Mouse (Mus musculus) lung, postnatal 25 days (tissue): ENCODE measurements at regions not wholly inside any gene's neighbourhood (a gene's known extent, or its start where the extent isn't known, plus 50 kb on each side); places are given as distances from the start of the nearest gene placed in this dataset.

Experiments used
- DNase-seq: peaks from one replicate; pipeline ENCODE4 v3.0.0; 2022; ENCODE audit warnings: low spot score

DNA sequence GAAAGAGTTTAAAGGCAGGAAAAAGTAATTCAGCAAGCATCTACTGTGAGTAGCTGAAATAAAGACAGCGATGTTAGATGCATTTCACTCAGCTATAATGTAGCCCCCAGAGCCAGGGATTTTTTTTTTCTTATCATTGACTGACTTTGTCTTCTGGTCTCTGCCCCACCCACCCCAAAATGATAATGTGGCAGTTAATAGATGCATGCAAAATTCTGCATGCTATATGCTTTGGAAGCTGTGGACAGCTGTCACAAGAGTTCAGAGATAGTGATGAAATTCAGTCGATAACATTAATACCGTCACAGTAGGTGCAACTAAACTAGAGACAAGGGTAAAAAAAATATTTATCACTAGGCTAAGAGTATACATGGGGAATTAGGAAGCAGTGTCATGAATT is 263.7 kb downstream of the Rpl36a-ps1 start:
- no peak for DNase-seq

DNA sequence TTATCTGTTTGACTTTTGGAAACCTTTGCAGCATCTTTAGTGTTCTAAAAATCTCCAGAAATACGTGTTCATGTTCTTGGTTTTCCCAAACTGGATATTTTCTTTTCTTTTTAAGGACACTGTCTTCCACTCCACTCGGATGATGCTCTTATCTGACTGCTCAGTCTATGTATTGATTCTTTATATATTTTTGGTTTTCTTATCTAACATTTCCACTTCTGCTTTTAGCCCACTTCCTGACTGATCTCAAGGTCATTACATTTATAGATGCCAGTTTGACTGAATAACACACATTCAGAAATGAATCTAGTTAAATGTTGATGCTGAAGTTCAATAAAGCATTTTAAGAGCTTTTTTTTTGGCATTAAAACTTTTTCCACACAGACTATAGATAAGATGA is 265.3 kb downstream of the Rpl36a-ps1 start:
- no peak for DNase-seq

DNA sequence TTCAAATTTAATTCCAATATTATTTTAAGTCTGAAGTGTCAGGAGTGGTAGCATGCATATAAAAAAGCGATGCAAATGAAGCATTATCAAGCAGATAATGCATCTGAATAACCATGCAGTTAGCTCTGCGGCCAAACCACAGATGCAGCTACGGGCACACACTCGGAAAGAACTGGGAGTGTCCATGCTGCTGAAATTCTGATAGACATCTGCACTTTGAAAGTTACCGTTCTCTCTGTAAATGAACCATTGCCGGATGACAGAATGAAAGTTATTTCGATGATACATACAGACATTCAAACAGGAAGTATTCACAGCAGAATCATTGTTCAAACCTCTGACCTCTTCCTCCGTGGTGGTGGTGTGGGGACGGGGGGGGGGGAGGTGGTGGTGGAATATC is 271.6 kb downstream of the Rpl36a-ps1 start:
- no peak for DNase-seq

DNA sequence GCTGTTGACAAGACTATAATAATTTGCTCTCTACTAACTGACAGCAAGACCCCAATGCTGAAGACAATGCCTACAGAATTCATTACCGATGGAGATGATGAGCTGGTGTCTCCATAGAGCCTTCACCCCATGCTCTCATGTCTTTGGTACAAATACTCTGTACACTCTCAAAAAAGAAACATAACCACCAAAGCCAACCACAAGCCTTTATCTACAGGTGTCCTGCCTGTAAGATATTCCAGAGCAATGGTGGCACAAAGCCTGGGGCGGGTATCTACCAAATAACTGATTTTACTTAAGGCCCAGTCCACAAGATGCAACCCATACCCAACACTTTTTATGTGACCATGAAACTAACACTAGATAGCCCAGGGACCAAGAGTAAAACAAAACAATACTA is 273.1 kb downstream of the Rpl36a-ps1 start:
- no peak for DNase-seq

DNA sequence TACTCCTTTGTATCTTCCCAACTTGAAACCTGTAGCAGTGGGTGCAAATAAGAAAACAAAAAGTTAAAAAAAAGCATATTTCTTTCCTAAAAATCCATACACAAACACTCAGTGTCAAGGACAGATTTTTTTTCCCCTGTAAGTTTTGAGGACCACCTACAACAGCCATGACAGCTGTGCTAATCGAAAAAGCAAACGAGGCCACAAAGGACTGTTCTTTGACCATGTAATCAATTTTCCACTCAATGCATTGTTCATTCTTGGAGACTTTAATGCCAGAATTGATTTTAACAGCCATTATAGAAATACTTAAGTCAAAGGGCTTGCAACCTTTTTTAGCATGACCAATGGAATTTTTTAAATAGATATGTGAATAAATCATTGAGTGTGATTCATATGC is 286.1 kb downstream of the Rpl36a-ps1 start:
- DNase-seq = no peak

DNA sequence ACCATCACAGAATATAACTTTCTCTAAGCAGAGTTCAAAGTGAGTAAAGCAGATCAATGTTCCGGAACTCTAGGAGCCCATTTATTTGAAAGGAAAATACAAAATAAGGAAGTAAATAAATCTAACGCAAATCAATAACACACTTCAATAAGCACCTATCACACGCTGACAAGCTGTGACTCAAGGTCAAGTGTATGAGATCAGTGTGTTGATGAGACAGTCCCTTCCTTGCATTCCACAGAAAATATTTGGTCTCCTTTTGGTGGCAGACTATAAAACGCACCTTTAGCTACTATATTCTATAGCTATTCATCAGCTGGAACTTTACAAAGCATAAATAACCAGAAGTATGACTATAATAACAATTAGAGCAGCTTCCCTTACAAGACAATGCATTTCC is 286.5 kb downstream of the Rpl36a-ps1 start:
- no peak for DNase-seq

DNA sequence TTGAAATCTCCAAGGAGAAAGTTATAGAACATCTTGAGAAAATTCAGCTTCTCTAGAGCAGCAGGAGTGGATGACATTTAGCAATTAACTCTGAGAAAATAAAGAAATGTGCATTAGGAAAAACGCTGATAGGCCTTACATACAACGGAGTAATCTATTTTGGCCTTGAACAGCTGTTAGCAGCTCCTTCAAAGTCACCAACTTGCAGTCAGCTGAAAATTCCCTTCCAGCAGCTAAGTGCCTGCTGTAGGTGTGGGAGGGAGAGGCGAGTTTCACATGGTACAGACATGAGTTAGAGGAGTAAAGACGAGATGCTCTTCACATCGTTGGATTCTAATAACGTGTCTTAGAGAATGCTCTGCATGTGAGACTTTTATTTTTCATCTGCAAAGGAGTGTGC is 290.8 kb downstream of the Rpl36a-ps1 start:
- no peak for DNase-seq

DNA sequence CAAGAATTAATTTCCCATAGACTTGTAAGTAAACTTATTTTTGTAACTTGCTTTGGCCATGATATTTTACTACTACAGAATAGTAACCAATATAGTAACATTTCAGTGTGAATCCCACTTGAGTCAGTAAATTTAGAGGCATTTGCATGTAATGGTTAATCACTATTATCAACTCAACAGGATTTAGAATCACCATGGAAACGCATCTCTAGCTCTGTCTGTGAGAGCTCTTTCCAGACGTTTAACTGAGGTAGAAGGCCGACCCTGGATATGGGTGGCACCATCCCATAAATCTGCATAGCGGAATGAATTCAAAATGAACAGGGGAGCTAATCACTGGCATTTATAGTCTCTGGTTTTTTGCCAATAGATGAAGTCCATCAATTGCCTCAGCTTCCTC is 337.6 kb downstream of the Rpl36a-ps1 start:
- DNase-seq = no peak

DNA sequence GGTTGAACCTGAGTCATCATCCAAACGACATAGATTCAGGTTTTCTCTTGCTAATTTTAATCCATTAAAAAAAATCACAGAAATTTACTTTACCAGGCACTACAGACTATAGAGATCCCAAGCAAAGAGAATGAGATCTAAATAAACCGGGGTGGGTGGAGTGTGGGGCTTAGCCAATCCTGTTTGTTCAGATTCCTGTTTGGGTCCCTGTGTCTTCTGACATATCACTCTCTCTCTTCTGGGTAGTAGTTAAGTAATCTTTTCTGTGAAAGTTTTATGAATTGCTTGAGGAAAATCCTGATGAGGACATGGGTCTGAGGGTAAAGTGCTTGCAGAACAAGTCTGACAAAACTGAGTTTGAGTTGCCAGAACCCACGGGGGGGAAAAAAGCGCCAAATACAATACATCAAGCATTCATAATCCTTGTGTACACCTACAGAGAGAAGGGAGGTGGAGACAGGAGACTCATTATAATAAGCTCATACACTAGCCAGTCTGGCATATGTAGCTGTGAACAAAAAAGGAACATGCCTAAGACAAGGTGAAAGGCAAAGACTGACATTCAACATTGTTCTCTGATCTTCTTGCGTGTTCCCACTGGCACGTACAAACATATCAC is 339.8 kb downstream of the Rpl36a-ps1 start:
- no peak for DNase-seq

DNA sequence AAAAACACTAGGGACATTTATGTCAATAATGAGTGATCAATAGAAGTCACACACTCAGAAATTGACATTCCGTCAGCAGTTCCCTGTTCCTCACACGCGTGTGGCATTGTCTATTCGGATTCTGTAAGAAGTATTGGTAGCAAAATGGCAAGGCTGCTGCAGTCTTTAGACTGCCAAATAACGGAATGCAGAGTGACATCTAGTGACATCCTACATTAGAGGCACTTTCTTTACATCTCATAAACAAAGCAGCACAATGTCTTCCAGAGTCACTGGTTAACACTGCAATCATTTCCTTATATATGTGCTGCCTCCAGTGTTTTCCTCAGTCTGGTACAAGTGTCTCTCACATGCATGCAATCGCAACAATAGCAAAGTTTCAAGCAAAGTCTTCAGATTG is 342.9 kb downstream of the Rpl36a-ps1 start:
- DNase-seq = no peak

DNA sequence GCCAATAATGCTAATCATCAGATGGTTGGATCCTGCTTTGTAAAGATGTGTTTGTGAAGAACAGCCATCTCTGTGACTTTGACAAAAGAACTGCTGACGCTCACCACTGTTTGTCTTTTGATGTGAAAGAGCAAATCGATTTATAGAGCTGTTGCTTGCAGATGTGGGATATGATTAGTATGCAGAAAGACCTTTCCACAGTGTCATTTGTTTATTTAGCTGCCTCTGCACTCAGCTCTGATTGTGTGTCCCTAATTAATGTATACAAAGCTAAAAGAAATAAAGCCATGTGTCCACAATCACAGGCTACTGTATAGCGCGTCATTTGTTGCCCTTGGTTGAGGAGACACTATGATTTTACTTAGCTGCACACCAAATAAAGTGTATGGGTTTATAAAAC is 343.6 kb downstream of the Rpl36a-ps1 start:
- DNase-seq = no peak

DNA sequence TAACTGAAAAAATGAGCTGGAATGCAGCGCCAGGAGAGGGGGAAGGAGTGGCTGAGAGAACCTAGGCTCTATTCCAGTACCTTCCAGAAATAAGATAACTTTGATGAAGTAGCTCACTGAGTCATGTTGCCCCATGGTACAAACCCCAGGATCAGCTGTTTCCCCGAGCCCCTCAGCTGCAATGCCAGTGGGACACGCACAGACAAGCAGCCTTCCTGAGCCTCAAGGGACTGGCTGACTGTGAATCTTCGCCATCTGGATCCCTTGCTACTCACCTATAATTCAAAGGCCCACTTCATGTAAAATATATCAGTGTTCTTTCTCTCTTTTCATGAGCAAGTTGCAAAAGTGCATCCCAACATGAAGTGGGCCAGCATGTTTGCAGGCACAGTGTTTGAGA is 346.5 kb downstream of the Rpl36a-ps1 start:
- DNase-seq = no peak

DNA sequence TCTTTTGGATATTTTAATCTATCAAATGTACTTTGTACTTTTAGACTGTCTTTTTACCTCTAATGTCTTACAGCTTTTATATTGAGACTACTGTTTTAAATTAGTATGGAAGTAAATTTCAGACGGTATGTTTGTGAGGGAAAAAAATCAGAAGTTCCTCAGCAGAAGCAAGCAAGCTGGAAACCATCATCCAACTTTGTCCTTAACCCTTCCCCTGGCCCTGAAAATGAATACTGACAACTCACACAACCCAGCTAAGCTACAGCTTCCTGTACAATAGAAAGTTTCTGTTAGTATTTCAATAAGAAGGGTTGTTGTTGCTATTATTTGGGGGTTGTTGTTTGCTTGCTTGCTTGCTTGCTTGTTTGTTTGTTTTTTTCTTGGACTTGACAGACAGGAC is 350.4 kb downstream of the Rpl36a-ps1 start:
- no peak for DNase-seq

DNA sequence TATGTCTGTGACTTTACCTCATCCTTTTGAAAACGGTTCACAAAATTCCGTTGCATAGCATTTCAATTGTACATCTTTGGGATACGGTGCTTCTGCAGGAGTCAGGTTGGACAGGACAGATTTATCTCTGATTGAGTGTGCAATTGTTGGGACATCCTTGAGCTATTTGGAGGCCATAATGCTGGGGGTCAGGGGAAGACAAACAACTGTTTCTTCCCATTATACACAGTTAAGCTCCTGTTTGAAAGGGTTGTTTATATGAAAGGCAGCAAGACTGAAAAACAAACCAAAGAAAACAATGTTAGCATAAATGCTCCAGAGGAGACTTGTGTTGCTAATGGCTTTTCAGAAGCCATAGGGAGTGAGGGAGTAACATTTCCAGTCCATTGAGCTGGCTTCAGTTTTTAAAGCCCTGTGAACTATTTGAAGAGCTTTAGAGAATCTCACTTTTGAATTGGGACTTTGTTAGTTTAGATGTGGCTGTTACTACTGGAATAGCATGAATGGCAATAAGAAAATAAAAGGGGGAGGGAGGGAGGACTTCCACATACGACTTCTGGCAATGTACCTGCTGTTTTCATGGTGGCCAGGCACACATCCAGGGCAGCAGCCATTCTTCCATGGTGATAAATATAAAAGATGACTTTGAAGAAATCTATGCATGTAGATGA is 351.3 kb downstream of the Rpl36a-ps1 start:
- DNase-seq = no peak

DNA sequence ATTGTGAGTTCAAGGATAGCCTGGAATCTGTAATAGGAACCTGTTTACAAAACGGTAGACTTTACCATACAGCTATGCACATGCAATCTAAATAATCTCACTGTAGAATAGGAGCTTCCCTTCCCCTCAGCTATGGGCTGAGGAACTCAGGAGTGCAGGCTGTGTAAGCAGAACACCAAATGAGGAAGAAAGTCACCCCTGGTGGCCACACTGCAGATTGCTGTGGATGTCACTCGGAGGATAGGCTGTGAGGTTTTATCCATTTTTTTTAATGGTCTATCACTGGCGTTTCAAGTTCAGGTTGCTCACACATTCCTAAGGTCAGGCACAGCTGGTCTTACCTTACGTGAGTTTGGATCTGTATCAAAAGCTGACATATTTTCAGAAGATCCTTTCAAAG is 365.1 kb downstream of the Rpl36a-ps1 start:
- no peak for DNase-seq

DNA sequence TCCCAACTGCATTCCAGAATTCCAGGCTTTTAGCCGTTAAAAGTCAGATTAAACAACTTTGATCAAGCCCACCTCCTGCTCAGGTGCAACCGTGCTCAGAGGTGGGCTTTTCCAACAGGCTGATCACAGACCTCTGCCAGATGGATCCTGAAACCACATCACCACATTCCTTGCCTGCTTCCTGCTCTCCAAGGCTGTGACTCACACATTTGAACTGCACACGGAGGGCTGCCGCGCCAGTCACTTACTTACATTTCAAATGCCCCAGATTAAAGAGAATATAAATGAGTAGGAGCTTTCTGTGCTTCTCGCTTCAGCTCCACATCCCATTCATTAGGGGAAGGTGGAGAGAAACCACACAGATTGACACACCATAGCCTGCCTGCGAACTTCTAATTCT is 367.6 kb downstream of the Rpl36a-ps1 start:
- no peak for DNase-seq

DNA sequence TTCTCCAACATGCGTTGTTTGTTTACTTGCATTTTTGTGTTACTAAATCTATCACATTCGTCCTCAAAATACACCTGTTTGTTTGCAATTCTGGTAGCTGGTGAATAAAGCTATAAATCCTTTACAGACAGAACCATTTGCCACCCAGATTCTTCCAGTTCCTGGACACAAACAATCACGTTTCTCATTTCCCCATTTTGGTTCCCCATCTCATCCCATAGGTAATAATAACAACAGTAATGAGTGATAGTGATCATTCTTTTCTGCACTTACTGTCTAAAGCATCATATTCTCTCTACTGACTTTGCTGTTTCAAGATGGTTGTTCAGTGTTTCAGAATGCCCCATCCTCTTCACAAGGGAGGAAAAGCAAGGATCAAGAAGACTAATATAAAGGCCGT is 368.3 kb downstream of the Rpl36a-ps1 start:
- no peak for DNase-seq

DNA sequence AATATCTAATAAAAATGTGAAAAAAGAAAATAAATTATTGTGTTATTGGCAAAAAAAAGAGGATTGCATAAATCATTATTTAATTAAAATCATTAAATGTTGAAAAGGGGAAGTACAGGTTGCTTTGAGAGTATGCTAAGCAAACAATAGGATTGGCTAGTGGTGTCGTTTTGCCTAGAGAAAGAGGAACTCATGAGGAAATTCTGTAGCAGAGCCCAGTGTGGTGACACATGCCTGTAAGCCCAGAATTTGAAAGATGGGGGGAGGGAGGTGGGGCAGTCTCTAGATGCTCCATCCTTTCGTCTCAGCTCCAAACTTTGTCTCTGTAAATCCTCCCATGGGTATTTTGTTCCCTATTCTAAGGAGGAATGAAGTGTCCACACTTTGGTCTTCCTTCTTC is 388.3 kb downstream of the Rpl36a-ps1 start:
- no peak for DNase-seq

DNA sequence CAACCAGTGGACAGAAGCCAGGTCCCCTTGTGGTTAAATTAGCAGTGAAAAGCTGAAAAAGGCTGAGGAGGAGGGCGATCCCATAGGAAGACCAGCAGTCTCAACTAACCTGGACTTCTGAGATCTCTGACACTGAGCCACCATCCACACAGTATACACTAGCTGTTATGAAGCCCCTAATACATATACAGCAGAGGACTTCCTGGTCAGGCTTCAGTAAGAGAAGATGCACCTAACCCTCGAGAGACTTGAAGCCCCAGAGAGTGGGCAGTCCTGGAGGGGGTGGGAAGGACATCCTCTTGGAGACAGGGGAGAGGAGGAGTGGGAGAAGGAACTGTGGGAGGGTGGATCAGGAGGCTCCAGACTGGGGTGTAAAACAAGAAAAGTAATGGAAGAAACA is 397.9 kb downstream of the Rpl36a-ps1 start:
- DNase-seq = no peak

DNA sequence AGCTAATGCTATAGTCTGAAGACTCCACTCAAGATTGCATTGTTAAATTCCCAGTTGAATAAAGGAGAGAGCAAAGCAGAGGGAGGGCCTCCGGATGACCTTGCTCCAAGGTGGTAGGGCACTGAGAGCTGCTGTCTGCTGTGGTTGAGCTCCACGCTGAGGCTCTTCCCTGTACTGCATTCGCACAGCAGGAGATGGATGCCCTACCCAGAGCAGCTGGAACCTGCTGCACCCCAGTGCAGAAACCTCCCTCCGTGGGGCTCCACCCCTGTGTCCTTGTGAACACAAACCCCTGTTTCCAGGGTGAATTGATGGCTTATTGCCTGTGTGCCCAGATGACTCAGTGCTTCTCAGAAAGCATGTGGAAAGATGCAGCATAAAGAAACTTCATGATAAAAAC is 404.3 kb downstream of the Rpl36a-ps1 start:
- peak; percentile 1 for DNase-seq

DNA sequence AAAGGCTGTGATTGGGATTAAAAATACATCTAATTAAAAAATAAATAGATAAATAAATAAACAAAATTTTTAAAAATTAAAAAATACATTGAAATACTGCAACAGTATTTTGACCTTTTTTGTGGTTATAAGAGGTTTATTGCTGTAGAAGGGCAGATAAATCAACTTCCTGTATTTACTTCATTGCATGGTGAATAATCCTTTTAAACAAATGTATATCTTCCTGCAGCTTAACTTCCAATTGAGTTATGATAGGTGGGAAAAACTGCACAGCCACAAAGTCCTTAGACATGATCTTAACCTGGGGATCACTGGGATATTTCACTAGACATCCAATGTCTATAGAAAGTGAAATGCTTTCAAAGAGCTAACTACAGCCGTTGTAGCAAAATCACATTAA is 402.1 kb upstream of the Dach1 start:
- no peak for DNase-seq

DNA sequence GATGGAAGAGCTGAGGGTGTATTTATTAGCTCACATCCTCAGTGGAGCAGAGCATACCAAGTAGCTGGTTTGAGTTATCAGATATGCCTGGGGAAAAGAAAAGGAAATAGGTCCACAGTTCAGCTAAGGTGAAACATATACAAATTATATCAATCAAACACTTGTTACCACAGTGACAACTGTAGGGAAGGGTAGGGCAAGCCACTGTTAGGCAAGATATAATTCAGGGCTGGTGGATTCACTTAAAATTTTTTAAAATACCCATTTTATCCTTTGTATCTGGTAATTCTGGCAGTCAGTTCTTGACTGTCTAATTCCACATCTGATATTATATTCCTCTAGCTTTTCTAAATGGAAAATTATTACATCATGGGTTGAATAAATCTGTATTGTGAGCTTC is 392.4 kb upstream of the Dach1 start:
- DNase-seq = no peak

DNA sequence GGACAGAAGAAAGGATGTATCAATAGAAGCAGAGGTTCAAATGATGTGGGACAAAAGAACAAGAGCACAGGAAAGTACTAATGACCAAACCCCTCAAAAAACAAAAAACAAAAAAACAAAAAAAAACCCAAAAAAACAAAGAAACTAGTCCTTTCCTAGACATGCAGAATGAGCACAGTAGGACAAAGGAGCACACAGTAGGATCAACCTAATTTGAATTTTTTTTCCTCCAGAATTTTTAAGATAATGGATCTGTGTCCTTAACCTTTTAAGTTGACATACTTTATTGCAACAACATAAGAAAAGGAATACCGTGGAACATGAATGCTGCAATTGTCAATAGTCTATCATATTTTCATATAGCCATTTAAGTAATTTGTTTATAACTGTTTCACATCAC is 370.2 kb upstream of the Dach1 start:
- no peak for DNase-seq

DNA sequence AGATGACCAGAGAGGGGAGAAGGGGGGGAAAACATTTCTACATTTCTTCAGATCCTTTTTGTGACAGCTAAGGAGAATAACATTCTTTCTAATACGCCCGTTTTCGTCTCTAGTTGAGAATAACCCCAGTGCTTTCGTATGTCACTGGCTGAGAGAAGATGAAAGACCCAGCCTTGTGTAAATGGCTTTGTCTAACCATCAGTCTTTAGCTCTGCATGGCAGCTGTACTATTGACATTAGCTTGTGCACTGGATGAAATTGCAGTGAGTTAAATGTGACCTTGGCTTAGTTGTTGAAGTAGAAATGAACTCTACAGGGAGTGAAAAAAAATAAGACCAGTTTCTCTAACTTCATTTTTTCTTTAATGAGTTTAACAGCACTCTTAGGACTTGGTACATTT is 368.7 kb upstream of the Dach1 start:
- DNase-seq = no peak
